Mouse (Mus musculus): ENCODE results near the gene Gm49333. TPM values are rescaled to one million over a fixed set of nuclear protein-coding genes. Genes with fewer than 3 reads are reported as not detected.

Gene Gm49333
- polyA plus RNA-seq, 1 experiment from 2014 or later: not detected

GRCm38 (mm10) chr16:20604705-20605104, 6.7 kb upstream of the Gm49333 start:
- Histone ChIP-seq H3K4me2 (replicated peaks; ENCODE audit: low read depth) (no peak overlapping the region), H3K27ac (replicated peaks) (no peak overlapping the region), H3K4me1 (replicated peaks; ENCODE audit: control insufficient read depth, insufficient read depth) (no peaks in the 10 kb centered on the region), H3K4me3 (ENCODE audit: low read depth, low read length) (no peak overlapping the region), H3K27me3 (ENCODE audit: control insufficient read depth, insufficient read depth, low read length) (no peaks in the 10 kb centered on the region), H3K9ac (ENCODE audit: low read length) (no peak overlapping the region), H3K36me3 (ENCODE audit: control insufficient read depth, insufficient read depth, low read length) (peaks cover 12% of the 10 kb centered on the region), H3K9me3 (ENCODE audit: control insufficient read depth, low read length) (no peaks in the 10 kb centered on the region)
- TF ChIP-seq CTCF (IDR thresholded peaks at IDR 0.05; ENCODE audit: low read depth) (no peak), EP300 (optimal IDR thresholded peaks at IDR 0.05) (no peak)
- WGBS: 68% methylated on average over 9 of the region's 9 CpGs
- DNase-seq (ENCODE audit: low spot score) (no peak), ATAC-seq (ENCODE audit: low FRiP score, low TSS enrichment) (no peak)

DNA sequence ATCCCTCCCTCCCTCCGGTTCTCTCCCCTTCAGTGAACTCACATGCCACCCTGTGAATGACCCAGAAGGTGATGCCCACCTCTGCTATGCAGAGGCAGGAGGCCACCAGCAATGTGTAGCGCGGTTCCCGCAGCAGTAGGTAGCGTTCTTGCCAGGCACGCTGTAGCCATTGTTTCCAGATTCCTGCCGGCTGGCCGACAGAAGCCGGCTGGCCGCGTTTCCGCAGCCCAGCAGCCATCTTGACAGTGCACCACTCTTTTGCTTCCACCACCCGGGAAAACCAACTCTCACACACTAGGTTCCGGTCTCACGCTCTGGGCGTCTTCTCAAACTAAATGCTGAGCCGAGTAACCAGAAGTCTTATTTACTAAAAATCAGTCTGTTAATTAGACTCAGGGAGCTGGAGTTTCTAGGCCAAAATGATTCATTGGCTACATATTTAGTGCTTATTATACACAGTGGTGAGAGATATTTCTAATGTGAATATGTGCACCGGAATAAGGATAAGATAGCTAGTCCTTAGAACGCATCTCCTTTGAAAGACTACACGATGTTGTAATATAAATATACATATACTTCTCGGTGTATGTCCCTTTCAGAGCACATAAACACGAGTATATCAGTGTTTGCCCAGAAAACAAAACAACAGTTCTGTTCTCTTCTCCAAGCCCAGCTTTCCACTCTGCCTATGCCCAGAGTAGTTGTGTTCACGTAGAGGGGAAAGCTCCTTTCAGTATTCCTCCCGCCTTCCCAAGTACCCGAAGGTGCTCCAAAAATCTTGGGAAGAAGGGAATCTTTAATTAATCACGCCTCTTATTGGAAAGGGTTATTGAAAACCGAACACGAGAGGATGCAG, 681 bp upstream of the Gm49333 start:
- Histone ChIP-seq H3K4me1 (replicated peaks; ENCODE audit: control insufficient read depth, insufficient read depth) (no peaks in the 10 kb centered on the region), H3K27ac (replicated peaks) (peak overlapping the region; percentile 77), H3K9ac (ENCODE audit: low read length) (peak overlapping the region; percentile 75), H3K27me3 (ENCODE audit: control insufficient read depth, insufficient read depth, low read length) (no peaks in the 10 kb centered on the region), H3K36me3 (ENCODE audit: control insufficient read depth, insufficient read depth, low read length) (peaks cover 7% of the 10 kb centered on the region), H3K4me2 (replicated peaks; ENCODE audit: low read depth) (peak overlapping the region; percentile 85), H3K9me3 (ENCODE audit: control insufficient read depth, low read length) (no peaks in the 10 kb centered on the region), H3K4me3 (ENCODE audit: low read depth, low read length) (peak overlapping the region; percentile 71)
- TF ChIP-seq EP300 (optimal IDR thresholded peaks at IDR 0.05): no peak
- no peak for TF ChIP-seq CTCF (IDR thresholded peaks at IDR 0.05; ENCODE audit: low read depth)
- WGBS: under 1% methylated on average over 28 of the region's 28 CpGs
- peak; percentile 82 for ATAC-seq (ENCODE audit: low FRiP score, low TSS enrichment)
- DNase-seq (ENCODE audit: low spot score): peak; percentile 84

DNA sequence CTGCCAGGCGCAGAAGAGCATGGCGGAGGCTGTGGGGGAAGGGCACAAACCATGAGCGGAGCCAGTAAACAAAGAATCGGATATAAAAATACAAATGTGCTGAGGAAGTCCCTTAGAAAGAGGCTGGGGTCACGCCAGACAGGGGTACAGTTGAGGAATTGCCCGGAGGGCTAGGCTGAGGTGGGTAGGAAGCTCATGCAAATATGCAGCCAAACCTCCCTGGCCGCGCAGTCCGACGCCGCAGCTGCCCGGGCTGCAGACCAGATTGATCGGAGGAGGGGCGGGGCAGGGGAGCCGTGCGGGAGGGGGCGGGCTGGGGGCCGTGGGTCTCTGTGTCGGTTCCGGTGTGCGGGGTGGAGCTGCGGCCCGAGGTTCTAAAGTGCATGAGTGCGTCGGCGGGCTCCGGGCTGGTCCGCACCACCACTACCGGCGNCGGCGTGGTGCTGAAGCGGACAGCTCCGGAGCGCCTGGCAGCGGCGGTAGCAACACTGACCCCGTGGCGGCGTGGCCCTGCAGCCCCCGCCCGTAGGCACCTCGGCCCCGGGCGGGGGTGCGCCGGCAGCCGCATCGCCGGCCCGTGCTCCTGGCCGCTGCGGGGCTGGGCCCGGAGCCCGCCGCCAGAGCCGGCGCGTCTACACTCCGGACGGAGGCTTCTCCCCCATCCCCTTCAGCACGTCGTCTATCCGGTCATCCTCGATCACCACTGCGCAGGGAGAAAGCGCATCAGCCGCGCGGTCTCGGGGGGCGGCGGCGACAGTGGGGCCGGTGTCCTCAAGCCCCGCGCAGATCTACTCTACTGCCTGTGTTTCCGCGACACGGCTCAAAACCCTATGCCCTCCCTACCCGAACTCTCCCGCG, 8.4 kb downstream of the Gm49333 start:
- TF ChIP-seq CTCF (IDR thresholded peaks at IDR 0.05; ENCODE audit: low read depth) (no peak), EP300 (optimal IDR thresholded peaks at IDR 0.05) (no peak)
- WGBS: 4% methylated on average over 64 of the region's 83 CpGs
- H3K36me3 ChIP-seq (ENCODE audit: control insufficient read depth, insufficient read depth, low read length): no peaks in the 10 kb centered on the region
- ATAC-seq (ENCODE audit: low FRiP score, low TSS enrichment) (peak; percentile 64), DNase-seq (ENCODE audit: low spot score) (peak; percentile 64)
- H3K27ac ChIP-seq (replicated peaks): no peak overlapping the region
- peak overlapping the region; percentile 63 for H3K4me3 ChIP-seq (ENCODE audit: low read depth, low read length)
- H3K27me3 ChIP-seq (ENCODE audit: control insufficient read depth, insufficient read depth, low read length): no peaks in the 10 kb centered on the region
- no peaks in the 10 kb centered on the region for H3K9me3 ChIP-seq (ENCODE audit: control insufficient read depth, low read length)
- H3K9ac ChIP-seq (ENCODE audit: low read length): no peak overlapping the region
- H3K4me2 ChIP-seq (replicated peaks; ENCODE audit: low read depth): peak overlapping the region; percentile 100
- peaks cover 6% of the 10 kb centered on the region for H3K4me1 ChIP-seq (replicated peaks; ENCODE audit: control insufficient read depth, insufficient read depth)

DNA sequence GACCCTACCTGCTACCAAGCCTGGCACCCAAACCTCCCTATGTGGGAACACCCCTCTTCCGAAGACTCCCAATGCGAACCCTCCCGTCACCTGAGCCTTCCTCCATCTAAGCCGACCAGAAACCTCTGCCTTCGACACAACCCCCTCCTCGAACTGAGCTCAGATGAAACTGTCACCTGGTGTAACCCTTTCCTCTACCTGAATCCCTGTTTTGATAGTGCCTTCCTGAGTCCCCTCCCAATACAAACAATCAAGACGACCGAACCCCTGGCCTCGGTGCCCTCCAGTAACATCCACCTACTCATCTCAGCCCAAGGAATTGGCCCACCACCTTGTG, 9.0 kb downstream of the Gm49333 start:
- peaks cover 6% of the 10 kb centered on the region for H3K4me1 ChIP-seq (replicated peaks; ENCODE audit: control insufficient read depth, insufficient read depth)
- DNase-seq (ENCODE audit: low spot score) (no peak), ATAC-seq (ENCODE audit: low FRiP score, low TSS enrichment) (peak; percentile 6; the same call in 1 of the 2 replicates)
- no peaks in the 10 kb centered on the region for H3K36me3 ChIP-seq (ENCODE audit: control insufficient read depth, insufficient read depth, low read length)
- no peaks in the 10 kb centered on the region for H3K9me3 ChIP-seq (ENCODE audit: control insufficient read depth, low read length)
- no peak overlapping the region for H3K9ac ChIP-seq (ENCODE audit: low read length)
- no peaks in the 10 kb centered on the region for H3K27me3 ChIP-seq (ENCODE audit: control insufficient read depth, insufficient read depth, low read length)
- TF ChIP-seq EP300 (optimal IDR thresholded peaks at IDR 0.05) (no peak), CTCF (IDR thresholded peaks at IDR 0.05; ENCODE audit: low read depth) (no peak)
- no peak overlapping the region for H3K27ac ChIP-seq (replicated peaks)
- peak overlapping the region; percentile 100 for H3K4me2 ChIP-seq (replicated peaks; ENCODE audit: low read depth)
- H3K4me3 ChIP-seq (ENCODE audit: low read depth, low read length): peak overlapping the region; percentile 63
- WGBS: 2% methylated on average over 9 of the region's 9 CpGs

DNA sequence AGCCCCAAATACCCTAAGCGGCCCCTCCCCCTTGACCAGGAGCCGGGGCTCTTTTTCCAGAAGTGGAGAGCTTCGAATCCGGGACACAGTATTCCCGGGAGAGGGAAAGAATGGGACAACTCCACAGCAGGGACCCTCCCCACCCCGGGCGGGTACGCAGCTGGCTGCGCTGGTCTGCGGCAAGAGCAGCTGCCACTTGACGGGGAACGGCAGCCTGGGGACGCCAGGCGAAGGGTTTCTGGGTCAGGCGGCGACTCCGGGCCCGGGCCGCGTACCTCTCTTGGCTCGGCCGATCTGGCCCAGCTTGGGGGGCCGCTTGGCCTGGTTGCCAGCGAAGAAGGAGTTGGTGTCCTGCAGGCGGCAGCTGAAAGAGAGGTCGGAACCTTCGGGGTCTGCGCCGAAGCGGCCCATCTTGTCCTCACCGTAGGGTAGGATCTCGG, 9.4 kb downstream of the Gm49333 start:
- Histone ChIP-seq H3K4me2 (replicated peaks; ENCODE audit: low read depth) (peak overlapping the region; percentile 100), H3K4me3 (ENCODE audit: low read depth, low read length) (peak overlapping the region; percentile 63), H3K27ac (replicated peaks) (no peak overlapping the region), H3K9ac (ENCODE audit: low read length) (peak overlapping the region; percentile 38; the same call in 1 of the 2 replicates), H3K4me1 (replicated peaks; ENCODE audit: control insufficient read depth, insufficient read depth) (peaks cover 6% of the 10 kb centered on the region), H3K9me3 (ENCODE audit: control insufficient read depth, low read length) (no peaks in the 10 kb centered on the region), H3K27me3 (ENCODE audit: control insufficient read depth, insufficient read depth, low read length) (no peaks in the 10 kb centered on the region), H3K36me3 (ENCODE audit: control insufficient read depth, insufficient read depth, low read length) (no peaks in the 10 kb centered on the region)
- TF ChIP-seq CTCF (IDR thresholded peaks at IDR 0.05; ENCODE audit: low read depth) (no peak), EP300 (optimal IDR thresholded peaks at IDR 0.05) (no peak)
- ATAC-seq (ENCODE audit: low FRiP score, low TSS enrichment) (peak; percentile 21; the same call in 1 of the 2 replicates), DNase-seq (ENCODE audit: low spot score) (no peak)
- WGBS: under 1% methylated on average over 28 of the region's 32 CpGs

All from stomach, postnatal 0 days (tissue).